Mouse (Mus musculus): ENCODE measurements around the gene Spdya.
A peak's percentile ranks its signal among the peaks of the same experiment; 100 is the strongest.

Gene Spdya

DNA sequence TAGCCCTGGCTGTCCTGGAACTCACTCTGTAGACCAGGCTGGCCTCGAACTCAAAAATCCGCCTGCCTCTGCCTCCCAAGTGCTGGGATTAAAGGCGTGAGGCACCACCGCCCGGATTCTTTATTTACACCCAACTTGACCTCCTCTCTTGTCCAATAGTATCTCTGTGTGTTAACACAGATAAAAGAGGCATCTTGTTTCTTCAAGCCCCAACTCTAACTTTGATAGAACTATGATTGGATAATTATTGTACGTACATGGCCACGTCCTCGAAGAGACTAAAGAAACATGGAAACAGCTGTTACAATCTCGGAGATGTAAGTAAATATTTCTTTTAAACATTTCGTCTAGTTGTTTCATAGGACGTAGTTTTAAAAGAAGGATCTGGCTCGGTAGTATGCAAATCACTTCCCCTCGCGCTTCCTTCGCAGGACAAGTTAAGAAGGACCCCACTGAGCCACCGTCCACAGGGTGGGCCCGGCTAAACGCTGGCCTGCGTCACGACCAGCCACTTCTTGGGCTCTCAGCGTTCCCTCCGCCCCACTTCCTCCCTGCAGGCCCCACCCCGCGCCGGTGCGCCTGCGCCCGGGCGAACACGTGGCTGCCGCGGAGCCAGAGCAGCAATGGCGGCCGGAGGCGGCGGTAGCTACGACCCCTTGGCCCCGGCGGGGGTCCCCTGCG is 63.9 kb downstream of the Spdya start, which contains the start of gene Wdr43:
Wdr43 (plus strand) TSS at position 258 of the 681 bp plus-strand sequence.
- 0 out of 2 replicates have a peak, but pooled peaks have one; percentile 7 for TF ChIP-seq GATA4 (IDR thresholded peaks at IDR 0.05; ENCODE audit: insufficient replicate concordance, low read length)

DNA sequence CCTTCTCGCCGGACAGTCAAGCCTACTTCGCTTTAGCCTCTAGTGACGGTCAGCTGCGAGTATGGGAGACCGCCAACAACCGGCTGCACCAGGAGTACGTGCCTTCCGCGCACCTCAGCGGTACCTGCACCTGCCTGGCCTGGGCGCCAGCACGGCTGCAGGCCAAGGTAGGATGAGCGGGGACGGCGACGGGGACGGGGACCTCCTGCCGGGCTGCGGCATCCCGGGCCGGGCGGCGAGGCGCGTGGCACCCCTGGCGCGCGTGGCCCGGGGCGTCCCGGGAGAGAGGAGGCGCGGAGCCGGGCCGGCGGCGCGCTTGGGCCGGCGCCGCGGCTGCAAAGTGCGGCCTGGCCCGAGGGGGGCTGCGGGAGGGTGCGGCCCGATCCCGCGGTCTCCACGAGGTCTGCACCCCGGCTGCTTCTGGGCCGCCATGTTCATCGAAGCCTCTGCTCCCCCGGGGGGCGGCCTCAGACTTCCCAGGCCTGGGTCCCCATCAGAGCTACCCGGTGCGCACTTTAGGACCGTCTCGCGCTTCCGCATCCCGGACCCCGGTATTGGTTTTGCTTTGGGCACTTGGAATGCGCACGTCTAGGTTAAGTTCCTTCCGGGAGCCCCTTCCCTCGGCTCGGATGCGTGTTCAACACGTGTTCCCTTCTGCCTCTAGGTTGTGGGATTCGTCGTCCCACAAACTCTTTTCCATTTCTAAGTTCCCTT is 64.6 kb downstream of the Spdya start:
- TF ChIP-seq GATA4 (IDR thresholded peaks at IDR 0.05; ENCODE audit: insufficient replicate concordance, low read length) = no peak

- TF ChIP-seq GATA4 (IDR thresholded peaks at IDR 0.05; ENCODE audit: insufficient replicate concordance, low read length) = no peak
Measured at GRCm38 (mm10) chr17:71617033-71617362, 65.1 kb downstream of the Spdya start.

DNA sequence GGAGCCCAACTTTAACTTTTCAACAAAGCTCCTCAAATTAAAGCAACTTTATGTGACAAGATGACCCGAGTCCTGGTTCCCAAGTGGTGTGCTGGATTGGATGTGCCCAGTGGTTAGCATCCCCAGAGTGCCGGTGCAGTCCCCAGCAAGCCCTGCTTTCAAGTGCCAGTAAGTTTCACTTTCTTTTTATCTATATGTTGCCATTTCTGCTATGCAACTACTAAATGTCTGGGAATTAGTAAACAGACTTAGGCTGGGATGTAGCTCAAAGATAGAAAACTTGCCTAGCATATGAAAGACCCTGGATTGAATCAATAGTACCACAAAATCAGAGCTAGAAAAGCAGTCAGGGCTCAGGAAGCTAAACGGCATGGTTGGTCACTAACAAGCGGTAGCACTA is 66.1 kb downstream of the Spdya start:
- TF ChIP-seq GATA4 (IDR thresholded peaks at IDR 0.05; ENCODE audit: insufficient replicate concordance, low read length) = no peak

- TF ChIP-seq GATA4 (IDR thresholded peaks at IDR 0.05; ENCODE audit: insufficient replicate concordance, low read length) = no peak
Measured at GRCm38 (mm10) chr17:71631806-71632205, 79.9 kb downstream of the Spdya start.

GRCm38 (mm10) chr17:71633350-71633749 is 81.5 kb downstream of the Spdya start:
- TF ChIP-seq GATA4 (IDR thresholded peaks at IDR 0.05; ENCODE audit: insufficient replicate concordance, low read length) = no peak

GRCm38 (mm10) chr17:71636786-71637185 is 84.9 kb downstream of the Spdya start:
- no peak for TF ChIP-seq GATA4 (IDR thresholded peaks at IDR 0.05; ENCODE audit: insufficient replicate concordance, low read length)

DNA sequence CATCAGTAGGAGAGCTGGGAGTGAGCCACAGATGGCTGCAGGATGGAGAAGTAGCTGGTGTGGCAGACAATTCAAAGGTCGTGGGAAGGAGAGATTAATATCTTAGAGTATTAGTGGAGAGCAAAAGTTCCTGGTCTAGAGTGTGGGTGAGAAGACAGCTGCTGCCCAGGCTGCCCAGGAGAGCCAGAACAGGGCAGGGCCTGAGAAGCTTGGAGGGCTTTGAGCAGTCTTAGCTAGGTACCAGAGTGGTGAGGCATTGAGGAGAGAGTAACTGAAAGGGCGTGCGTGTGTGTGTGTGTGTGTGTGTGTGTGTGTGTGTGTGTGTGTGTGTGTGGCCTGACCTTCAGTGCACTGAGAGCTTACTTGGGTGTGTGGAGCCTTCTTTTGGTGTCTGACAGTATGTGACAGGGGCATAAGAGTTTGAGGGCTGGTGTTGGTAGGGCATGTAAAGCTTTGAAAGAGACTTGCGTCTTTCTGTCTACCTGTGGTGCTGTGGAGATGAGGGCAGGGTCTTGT is 85.9 kb downstream of the Spdya start:
- TF ChIP-seq GATA4 (IDR thresholded peaks at IDR 0.05; ENCODE audit: insufficient replicate concordance, low read length) = no peak
